Mouse (Mus musculus) forebrain, embryonic 11.5 days (tissue): ENCODE data around the gene Adcyap1r1. TPM values are rescaled to one million over a fixed set of nuclear protein-coding genes. Genes with fewer than 3 reads are reported as not detected.
A peak's percentile ranks its signal among the peaks of the same experiment; 100 is the strongest.

Experiments
- ATAC-seq: fragments of 200-750 bp; cut with Nextera tagmentation; replicated peaks from 2 replicates; pipeline ENCODE4 v1.8.0; 2017; ENCODE audit warnings: moderate TSS enrichment; ENCODE audit not compliant: low FRiP score
- DNase-seq: peaks from one replicate; pipeline ENCODE4 v3.0.0-alpha.2; 2017; ENCODE audit warnings: low spot score
- H3K27ac ChIP-seq: fragments of 300-500 bp; sonication (generic); 2 replicates; pipeline ENCODE4 v1.5.1; 2014; ENCODE audit warnings: low read depth, low read length
- H3K27me3 ChIP-seq: fragments of 300-500 bp; sonication (generic); 2 replicates; pipeline ENCODE4 v1.6.1; 2014; ENCODE audit warnings: mild to moderate bottlenecking, low read length, mixed read lengths; ENCODE audit not compliant: control insufficient read depth, insufficient read depth
- H3K36me3 ChIP-seq: fragments of 300-500 bp; sonication (generic); 2 replicates; pipeline ENCODE4 v1.6.1; 2014; ENCODE audit warnings: mild to moderate bottlenecking, low read length, moderate library complexity, mixed read lengths; ENCODE audit not compliant: control insufficient read depth, insufficient read depth
- H3K4me1 ChIP-seq: fragments of 300-500 bp; sonication (generic); replicated peaks from 2 replicates; pipeline ENCODE4 v1.6.1; 2014; ENCODE audit warnings: low read length, mixed read lengths; ENCODE audit not compliant: control insufficient read depth, insufficient read depth
- H3K4me2 ChIP-seq: fragments of 300-500 bp; sonication (generic); 2 replicates; pipeline ENCODE4 v1.6.1; 2014; ENCODE audit warnings: low read depth, mild to moderate bottlenecking, low read length, moderate library complexity, mixed read lengths; ENCODE audit not compliant: severe bottlenecking
- H3K4me3 ChIP-seq: fragments of 300-500 bp; sonication (generic); 2 replicates; pipeline ENCODE4 v1.5.1; 2014; ENCODE audit warnings: low read depth, low read length
- H3K9ac ChIP-seq: fragments of 300-500 bp; sonication (generic); 2 replicates; pipeline ENCODE4 v1.6.1; 2014; ENCODE audit warnings: low read length
- H3K9me3 ChIP-seq: fragments of 300-500 bp; sonication (generic); 2 replicates; pipeline ENCODE4 v1.6.1; 2016; ENCODE audit warnings: low read length, mixed read lengths; ENCODE audit not compliant: control insufficient read depth
- WGBS: fragments of 180-500 bp; shearing (Covaris S2); extraction: QIAGEN DNeasy Blood & Tissue Kit; methylation state at CpG from one replicate; pipeline ENCODE4 v1.1.7; 2014; 5-methylcytosine and 5-hydroxymethylcytosine counted together
- polyA plus RNA-seq: library from polyadenylated mRNA; unstranded; fragments of >200 nt; fragmentation: Nextera tagmentation; extraction: Ambion mirVana; gene quantifications from 2 replicates; pipeline ENCODE4 v1.2.1, GENCODE M21; 2014

The Adcyap1r1 gene
- polyA plus RNA-seq, 1 experiment from 2014 or later = 7.9 TPM

DNA sequence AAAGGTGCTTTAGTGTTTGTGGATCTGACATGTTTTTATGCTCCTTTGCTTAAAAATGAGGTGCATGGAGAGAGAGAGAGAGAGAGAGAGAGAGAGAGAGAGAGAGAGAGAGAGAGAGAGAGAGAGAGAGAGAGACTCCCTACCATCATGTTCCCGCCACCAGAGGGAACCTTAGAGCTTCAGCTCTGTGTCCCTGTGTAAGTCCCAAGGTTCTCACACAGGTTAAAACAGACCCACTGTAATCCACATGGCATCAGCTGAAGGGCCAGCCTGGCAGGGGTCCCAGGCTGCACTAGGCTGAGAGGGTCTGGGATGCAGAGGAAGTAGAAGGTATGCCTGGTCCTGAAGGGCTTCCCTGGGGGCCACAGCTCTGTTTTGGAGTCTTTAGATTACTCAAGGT lies 6.4 kb downstream of the Adcyap1r1 start:
- no peak overlapping the region for H3K9ac ChIP-seq
- ATAC-seq = no peak
- no peaks in the 10 kb centered on the region for H3K9me3 ChIP-seq
- H3K27me3 ChIP-seq = peaks cover 3% of the 10 kb centered on the region; the same call in 1 of the 2 replicates
- no peak overlapping the region for H3K4me2 ChIP-seq
- H3K4me3 ChIP-seq = no peak overlapping the region
- WGBS = 33% methylated on average over 1 of the region's 1 CpGs
- no peak overlapping the region for H3K27ac ChIP-seq
- DNase-seq = no peak
- no peaks in the 10 kb centered on the region for H3K36me3 ChIP-seq
- no peaks in the 10 kb centered on the region for H3K4me1 ChIP-seq

DNA sequence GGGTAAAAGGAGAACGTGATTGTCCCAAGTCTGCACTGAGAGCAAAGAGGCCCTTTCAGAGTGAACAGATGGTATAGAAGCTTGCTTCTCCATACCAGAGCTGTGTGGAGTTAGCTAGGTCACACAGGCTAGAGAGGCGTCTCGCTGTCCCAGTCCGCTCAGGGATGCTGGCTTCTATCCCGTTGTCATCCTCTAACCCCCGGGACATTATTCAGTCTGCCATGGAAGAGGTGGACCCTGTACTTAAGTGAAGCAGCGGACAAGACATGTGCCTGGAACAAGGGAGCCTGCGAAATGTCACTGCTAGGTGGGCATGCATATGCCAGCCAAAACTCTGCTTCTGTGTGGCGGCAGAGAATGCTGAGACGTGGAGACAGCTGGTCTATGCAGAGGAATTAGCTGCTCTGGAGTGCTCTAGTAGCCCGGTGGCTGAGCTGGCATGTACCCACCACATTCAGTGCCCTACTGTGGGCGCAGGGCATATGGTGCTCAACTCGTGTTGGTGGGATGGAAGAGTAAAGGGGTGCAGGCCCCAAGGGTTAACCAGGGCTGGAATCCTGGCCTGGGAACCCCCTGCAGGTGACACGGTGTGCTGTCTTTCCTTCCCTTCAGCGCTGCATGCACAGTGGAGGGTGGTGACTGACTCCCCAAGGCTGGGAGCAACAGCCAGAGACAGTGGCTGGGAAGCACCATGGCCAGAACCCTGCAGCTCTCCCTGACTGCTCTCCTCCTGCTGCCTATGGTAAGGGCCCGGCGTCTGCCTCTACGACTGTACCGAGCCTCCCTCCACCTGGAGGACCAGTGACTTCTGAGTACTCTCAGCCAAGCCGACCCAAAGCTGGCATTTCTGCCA lies 8.0 kb downstream of the Adcyap1r1 start:
- 87% methylated on average over 20 of the region's 20 CpGs for WGBS
- H3K9ac ChIP-seq = no peak overlapping the region
- H3K27ac ChIP-seq = no peak overlapping the region
- no peaks in the 10 kb centered on the region for H3K4me1 ChIP-seq
- H3K4me3 ChIP-seq = no peak overlapping the region
- H3K36me3 ChIP-seq = no peaks in the 10 kb centered on the region
- H3K4me2 ChIP-seq = no peak overlapping the region
- ATAC-seq = no peak
- no peaks in the 10 kb centered on the region for H3K9me3 ChIP-seq
- no peak for DNase-seq
- no peaks in the 10 kb centered on the region for H3K27me3 ChIP-seq

DNA sequence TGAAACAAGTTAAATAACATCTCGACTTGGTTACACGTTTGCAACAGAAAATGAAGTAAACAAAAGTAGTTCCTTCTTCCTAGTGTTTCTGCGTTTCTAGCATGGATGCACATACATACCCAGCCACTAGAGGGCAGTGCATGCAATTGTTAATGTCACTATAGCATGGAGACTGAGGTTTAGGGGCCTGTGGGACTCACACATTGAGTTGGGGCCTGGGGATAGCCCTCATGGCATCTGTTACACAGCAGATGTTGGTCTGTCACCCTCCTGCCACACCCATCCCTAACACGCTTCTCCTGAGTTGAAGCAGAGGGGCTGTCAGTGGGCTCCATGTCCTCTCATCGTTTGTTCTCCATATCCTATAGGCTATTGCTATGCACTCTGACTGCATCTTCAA lies 9.4 kb downstream of the Adcyap1r1 start:
- Histone ChIP-seq H3K27me3 (no peaks in the 10 kb centered on the region), H3K27ac (no peak overlapping the region), H3K4me1 (no peaks in the 10 kb centered on the region; the same call in 1 of the 2 replicates), H3K36me3 (no peaks in the 10 kb centered on the region), H3K4me2 (no peak overlapping the region), H3K9me3 (no peaks in the 10 kb centered on the region), H3K4me3 (no peak overlapping the region), H3K9ac (no peak overlapping the region)
- ATAC-seq = no peak
- DNase-seq = no peak
- 67% methylated on average over 5 of the region's 5 CpGs for WGBS

DNA sequence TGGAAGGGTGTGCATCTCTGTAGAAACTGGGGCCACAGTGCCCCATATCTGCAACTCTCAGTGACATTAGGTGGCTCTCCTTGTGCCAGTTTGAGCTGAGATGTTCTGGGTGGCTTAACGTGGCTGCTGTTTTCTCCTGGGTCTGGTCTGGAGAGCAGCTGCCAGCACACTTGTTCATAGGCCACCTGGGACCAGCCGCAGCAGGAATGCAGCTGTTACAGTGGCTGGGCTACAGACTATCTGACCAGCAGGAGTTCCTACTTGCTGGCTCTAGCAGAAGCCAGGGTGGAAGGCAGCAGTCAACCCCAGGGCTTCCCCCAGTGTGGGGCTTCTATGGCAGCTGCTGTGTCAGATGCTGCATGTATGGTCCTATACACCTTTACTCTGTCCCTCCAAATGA lies 9.9 kb downstream of the Adcyap1r1 start:
- no peaks in the 10 kb centered on the region for H3K36me3 ChIP-seq
- peaks cover 3% of the 10 kb centered on the region; the same call in 1 of the 2 replicates for H3K4me1 ChIP-seq
- H3K4me2 ChIP-seq = no peak overlapping the region
- no peak overlapping the region for H3K27ac ChIP-seq
- ATAC-seq (no peak), DNase-seq (no peak)
- 80% methylated on average over 2 of the region's 2 CpGs for WGBS
- H3K27me3 ChIP-seq = no peaks in the 10 kb centered on the region
- no peak overlapping the region for H3K4me3 ChIP-seq
- no peaks in the 10 kb centered on the region for H3K9me3 ChIP-seq
- no peak overlapping the region for H3K9ac ChIP-seq

DNA sequence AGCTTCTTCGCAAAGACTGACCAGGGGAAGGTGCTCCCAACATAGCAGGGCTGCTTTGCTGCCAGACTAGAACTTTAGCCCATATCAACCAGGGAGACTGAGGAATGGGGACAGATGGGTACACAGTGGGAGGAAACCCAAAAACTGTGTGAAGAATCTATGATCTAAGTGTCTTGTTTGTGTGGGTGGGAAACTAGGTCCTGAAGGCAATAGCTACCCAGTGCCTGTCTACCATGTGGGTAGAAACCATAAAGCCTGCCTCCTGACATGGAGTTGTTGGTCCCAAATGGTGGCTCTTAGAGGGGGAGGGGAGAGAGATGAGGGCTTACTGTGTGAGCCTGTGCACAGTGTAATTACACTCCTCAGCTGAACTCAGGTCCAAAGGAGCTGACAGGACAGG lies 10.6 kb downstream of the Adcyap1r1 start:
- H3K36me3 ChIP-seq = no peaks in the 10 kb centered on the region
- WGBS = 79% methylated on average over 1 of the region's 1 CpGs
- H3K9me3 ChIP-seq = no peaks in the 10 kb centered on the region
- H3K9ac ChIP-seq = no peak overlapping the region
- DNase-seq (no peak), ATAC-seq (no peak)
- no peaks in the 10 kb centered on the region for H3K27me3 ChIP-seq
- H3K4me1 ChIP-seq = peaks cover 3% of the 10 kb centered on the region; the same call in 1 of the 2 replicates
- H3K4me2 ChIP-seq = no peak overlapping the region
- H3K4me3 ChIP-seq = no peak overlapping the region
- no peak overlapping the region for H3K27ac ChIP-seq

DNA sequence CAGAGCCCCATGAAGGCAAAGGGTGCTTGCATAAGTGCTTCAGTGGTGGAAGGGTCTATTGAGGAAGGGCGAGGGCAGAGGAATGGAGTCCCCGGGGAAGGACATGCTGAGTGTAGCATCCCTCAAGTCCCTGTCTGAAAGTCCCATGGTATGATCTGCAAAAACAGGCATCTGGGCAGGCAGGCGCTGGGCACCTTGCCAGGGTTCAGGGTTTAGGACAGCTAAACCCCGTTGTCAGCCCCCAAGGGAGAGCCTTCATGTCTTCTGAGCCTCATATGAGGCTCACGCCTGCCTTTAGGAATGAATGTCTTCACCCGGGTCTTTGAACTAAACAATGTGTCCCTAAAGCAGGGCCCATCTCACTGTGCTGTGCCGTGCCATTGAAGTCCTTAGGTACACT lies 12.2 kb downstream of the Adcyap1r1 start:
- DNase-seq (no peak), ATAC-seq (no peak)
- Histone ChIP-seq H3K27me3 (no peaks in the 10 kb centered on the region), H3K4me2 (no peak overlapping the region), H3K27ac (no peak overlapping the region), H3K9me3 (no peaks in the 10 kb centered on the region), H3K36me3 (no peaks in the 10 kb centered on the region), H3K9ac (no peak overlapping the region), H3K4me1 (peaks cover 3% of the 10 kb centered on the region; the same call in 1 of the 2 replicates), H3K4me3 (no peak overlapping the region)
- WGBS = 85% methylated on average over 7 of the region's 7 CpGs

DNA sequence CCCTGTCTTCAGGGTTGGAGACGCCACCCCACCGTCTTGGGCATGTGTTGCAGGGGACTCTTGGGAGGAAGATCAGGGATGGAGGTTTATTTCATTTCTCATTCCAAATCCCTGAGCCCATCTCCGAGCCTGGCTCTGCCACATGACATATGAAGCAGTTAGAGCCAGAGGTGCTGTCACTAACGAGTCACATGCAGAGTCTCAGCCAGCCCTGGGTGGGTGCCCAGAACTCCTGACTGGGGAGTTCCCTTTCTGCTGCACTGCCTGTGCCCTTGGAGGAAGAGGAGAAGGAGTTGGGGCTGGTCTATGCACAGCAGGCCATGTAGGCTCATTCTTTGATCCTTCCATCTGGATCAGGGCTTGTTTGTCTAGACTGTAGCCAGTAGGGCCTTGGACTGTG lies 13.5 kb downstream of the Adcyap1r1 start:
- no peak overlapping the region for H3K27ac ChIP-seq
- H3K36me3 ChIP-seq = no peaks in the 10 kb centered on the region
- ATAC-seq = no peak
- H3K27me3 ChIP-seq = no peaks in the 10 kb centered on the region
- no peak overlapping the region for H3K9ac ChIP-seq
- no peaks in the 10 kb centered on the region for H3K9me3 ChIP-seq
- no peak overlapping the region for H3K4me2 ChIP-seq
- H3K4me3 ChIP-seq = no peak overlapping the region
- WGBS = 89% methylated on average over 4 of the region's 4 CpGs
- peaks cover 3% of the 10 kb centered on the region; the same call in 1 of the 2 replicates for H3K4me1 ChIP-seq
- no peak for DNase-seq

DNA sequence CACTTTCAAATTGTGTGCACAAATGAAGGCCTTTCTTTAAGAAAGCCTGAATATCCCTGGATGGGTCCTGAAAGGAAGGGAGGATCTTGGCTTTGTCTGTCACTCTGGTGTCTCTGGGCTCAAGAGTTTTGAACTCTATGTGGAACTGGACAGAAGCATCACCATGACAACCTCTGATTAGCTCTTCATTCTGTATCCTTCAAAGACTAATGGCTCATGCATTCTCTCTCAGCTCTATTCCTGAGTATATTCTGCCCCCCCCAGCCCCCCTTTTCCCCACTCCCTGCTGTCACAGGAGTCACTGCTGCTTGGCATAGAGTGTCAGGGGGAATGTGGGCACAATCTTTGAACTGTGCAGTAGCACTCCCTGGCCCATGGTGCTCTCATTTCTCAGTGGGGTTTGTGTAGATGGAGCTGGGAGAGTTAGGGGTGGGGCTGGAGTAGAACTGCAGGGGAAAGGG lies 14.6 kb downstream of the Adcyap1r1 start:
- Histone ChIP-seq H3K9me3 (no peaks in the 10 kb centered on the region), H3K9ac (no peak overlapping the region), H3K27ac (no peak overlapping the region), H3K36me3 (no peaks in the 10 kb centered on the region), H3K4me2 (no peak overlapping the region), H3K4me1 (peaks cover 3% of the 10 kb centered on the region; the same call in 1 of the 2 replicates), H3K27me3 (no peaks in the 10 kb centered on the region), H3K4me3 (no peak overlapping the region)
- no peak for DNase-seq
- ATAC-seq = peak; percentile 50

DNA sequence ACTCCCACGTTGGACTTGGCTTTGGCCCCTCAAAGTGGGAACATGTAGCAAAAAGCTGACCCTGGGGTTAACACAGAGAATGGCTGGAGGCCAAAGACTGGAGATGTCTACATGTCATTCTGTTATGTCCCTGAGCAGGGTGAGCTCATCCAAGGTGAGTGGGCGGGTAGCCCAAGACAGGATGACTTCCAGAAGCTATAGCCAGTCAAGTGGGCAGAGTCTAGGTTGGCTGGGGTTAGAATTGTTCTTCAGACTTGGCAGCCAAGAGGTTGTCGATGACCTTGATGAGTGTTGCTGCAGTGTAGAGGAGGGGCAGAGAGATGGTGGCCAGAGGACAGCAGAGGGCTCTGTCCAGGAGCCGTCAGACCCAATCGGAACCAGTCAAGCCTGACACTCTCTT lies 18.9 kb downstream of the Adcyap1r1 start:
- peaks cover 3% of the 10 kb centered on the region; the same call in 1 of the 2 replicates for H3K4me1 ChIP-seq
- no peaks in the 10 kb centered on the region for H3K9me3 ChIP-seq
- no peak for DNase-seq
- no peak overlapping the region for H3K4me2 ChIP-seq
- no peaks in the 10 kb centered on the region for H3K36me3 ChIP-seq
- no peak overlapping the region for H3K27ac ChIP-seq
- no peak overlapping the region for H3K4me3 ChIP-seq
- H3K9ac ChIP-seq = no peak overlapping the region
- no peak for ATAC-seq
- no peaks in the 10 kb centered on the region for H3K27me3 ChIP-seq
- 93% methylated on average over 5 of the region's 5 CpGs for WGBS
